Mouse (Mus musculus) midbrain, embryonic 16.5 days (tissue): ENCODE measurements at regions not wholly inside any gene's neighbourhood (a gene's known extent, or its start where the extent isn't known, plus 50 kb on each side); places are given as distances from the start of the nearest gene placed in this dataset.

ENCODE experiments used
- ATAC-seq: fragments of 200-750 bp; cut with Nextera tagmentation; 2 replicates; pipeline ENCODE4 v1.8.0; 2017; ENCODE audit warnings: moderate TSS enrichment
- H3K27ac ChIP-seq: fragments of 300-500 bp; sonication (generic); 2 replicates; pipeline ENCODE4 v1.5.1; 2014; ENCODE audit warnings: mild to moderate bottlenecking, low read length, mixed read lengths
- H3K27me3 ChIP-seq: fragments of 300-500 bp; sonication (generic); 2 replicates; pipeline ENCODE4 v1.6.1; 2014; ENCODE audit warnings: low read depth, low read length, mixed read lengths; ENCODE audit not compliant: control insufficient read depth, insufficient read depth
- H3K36me3 ChIP-seq: fragments of 300-500 bp; sonication (generic); 2 replicates; pipeline ENCODE4 v1.6.1; 2014; ENCODE audit warnings: mild to moderate bottlenecking, low read length, moderate library complexity, mixed read lengths; ENCODE audit not compliant: control insufficient read depth, insufficient read depth
- H3K4me1 ChIP-seq: fragments of 300-500 bp; sonication (generic); 2 replicates; pipeline ENCODE4 v1.6.1; 2014; ENCODE audit warnings: mild to moderate bottlenecking, low read length, mixed read lengths; ENCODE audit not compliant: control insufficient read depth, insufficient read depth
- H3K4me2 ChIP-seq: fragments of 300-500 bp; sonication (generic); 2 replicates; pipeline ENCODE4 v1.6.1; 2014; ENCODE audit warnings: mild to moderate bottlenecking, low read length, mixed read lengths
- H3K4me3 ChIP-seq: fragments of 300-500 bp; sonication (generic); 2 replicates; pipeline ENCODE4 v1.5.1; 2014; ENCODE audit warnings: low read depth, mild to moderate bottlenecking, low read length, moderate library complexity, mixed read lengths
- H3K9ac ChIP-seq: fragments of 300-500 bp; sonication (generic); 2 replicates; pipeline ENCODE4 v1.6.1; 2014; ENCODE audit warnings: low read depth, low read length, mixed read lengths
- H3K9me3 ChIP-seq: fragments of 300-500 bp; sonication (generic); replicated peaks from 2 replicates; pipeline ENCODE4 v1.6.1; 2014; ENCODE audit warnings: mild to moderate bottlenecking, low read length, mixed read lengths; ENCODE audit not compliant: control insufficient read depth, poor library complexity, severe bottlenecking
- WGBS: fragments of 180-500 bp; shearing (Covaris S2); extraction: QIAGEN DNeasy Blood & Tissue Kit; methylation state at CpG from one replicate; pipeline ENCODE4 v1.1.7; 2014; 5-methylcytosine and 5-hydroxymethylcytosine counted together

DNA sequence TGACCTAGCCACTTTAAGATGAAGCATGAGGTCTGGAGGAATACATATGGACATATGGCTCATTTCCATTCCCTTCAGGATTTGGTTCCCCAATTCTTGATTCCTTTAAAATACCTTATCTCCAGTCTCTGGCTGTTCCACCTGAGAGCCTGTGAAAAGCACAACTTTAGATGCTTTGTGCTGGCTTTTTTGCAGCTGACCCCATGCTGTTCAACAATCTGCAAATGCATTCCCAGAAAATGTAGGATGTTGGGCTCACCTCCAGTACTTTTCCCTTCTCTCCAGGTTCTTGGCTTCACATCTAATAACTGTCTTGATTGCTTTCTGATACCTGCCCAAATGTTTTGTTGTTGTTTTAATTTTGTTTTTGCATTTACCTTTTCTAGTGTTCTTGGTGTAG lies 498.0 kb upstream of the Mon1b start:
- H3K4me3 ChIP-seq = no peak overlapping the region
- no peaks in the 10 kb centered on the region for H3K27me3 ChIP-seq
- H3K27ac ChIP-seq = no peak overlapping the region
- no peak overlapping the region for H3K4me2 ChIP-seq
- H3K36me3 ChIP-seq = no peaks in the 10 kb centered on the region
- H3K9ac ChIP-seq = no peak overlapping the region
- no peaks in the 10 kb centered on the region for H3K9me3 ChIP-seq
- no peak for ATAC-seq
- no peaks in the 10 kb centered on the region for H3K4me1 ChIP-seq

DNA sequence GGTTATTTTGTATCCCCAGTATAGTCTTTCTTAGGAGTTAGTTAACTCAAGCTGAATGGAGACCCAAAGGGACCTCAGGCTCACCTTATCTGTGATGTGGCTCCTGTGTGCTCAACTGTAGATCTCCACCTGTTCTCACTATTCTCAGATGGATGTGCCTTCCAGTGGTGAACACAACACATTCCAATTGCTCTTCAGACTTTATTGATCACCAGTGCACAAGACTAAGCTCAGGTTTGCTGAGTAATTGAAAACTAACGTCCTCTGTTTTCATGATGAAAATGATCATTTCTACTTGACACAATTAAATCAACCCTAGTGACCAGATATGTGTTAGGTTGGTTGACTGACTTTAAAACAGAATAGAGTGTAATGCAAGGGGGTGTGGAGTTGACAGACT lies 495.4 kb upstream of the Mon1b start:
- H3K27me3 ChIP-seq = no peaks in the 10 kb centered on the region
- WGBS = 88% methylated on average over 1 of the region's 1 CpGs
- no peaks in the 10 kb centered on the region for H3K36me3 ChIP-seq
- H3K4me3 ChIP-seq = no peak overlapping the region
- H3K4me1 ChIP-seq = no peaks in the 10 kb centered on the region
- H3K4me2 ChIP-seq = no peak overlapping the region
- no peak for ATAC-seq
- H3K9ac ChIP-seq = no peak overlapping the region
- H3K9me3 ChIP-seq = no peaks in the 10 kb centered on the region; the same call in 1 of the 2 replicates
- no peak overlapping the region for H3K27ac ChIP-seq

DNA sequence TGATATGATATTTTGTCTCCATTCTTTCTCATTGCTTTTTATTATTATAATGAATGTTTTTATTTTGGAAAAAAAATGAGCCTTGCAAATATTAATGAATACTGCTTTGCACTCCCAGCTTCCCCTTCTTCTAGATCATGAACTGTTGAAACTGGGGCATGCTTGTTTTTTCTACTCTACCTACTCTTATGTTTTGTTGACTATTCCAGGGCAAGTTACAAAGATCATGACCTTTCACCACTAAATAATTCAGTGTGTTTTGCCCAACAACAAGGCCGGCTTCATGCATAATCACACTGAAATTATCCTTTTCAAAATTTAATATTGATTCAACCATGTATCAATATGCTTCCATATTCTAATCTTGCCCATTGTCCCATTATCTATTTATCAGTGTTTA lies 494.3 kb upstream of the Mon1b start:
- Histone ChIP-seq H3K27me3 (no peaks in the 10 kb centered on the region), H3K9ac (no peak overlapping the region), H3K4me3 (no peak overlapping the region), H3K27ac (no peak overlapping the region), H3K36me3 (no peaks in the 10 kb centered on the region), H3K4me1 (no peaks in the 10 kb centered on the region), H3K4me2 (no peak overlapping the region), H3K9me3 (no peaks in the 10 kb centered on the region; the same call in 1 of the 2 replicates)
- WGBS = 100% methylated on average over 1 of the region's 1 CpGs
- ATAC-seq = no peak

DNA sequence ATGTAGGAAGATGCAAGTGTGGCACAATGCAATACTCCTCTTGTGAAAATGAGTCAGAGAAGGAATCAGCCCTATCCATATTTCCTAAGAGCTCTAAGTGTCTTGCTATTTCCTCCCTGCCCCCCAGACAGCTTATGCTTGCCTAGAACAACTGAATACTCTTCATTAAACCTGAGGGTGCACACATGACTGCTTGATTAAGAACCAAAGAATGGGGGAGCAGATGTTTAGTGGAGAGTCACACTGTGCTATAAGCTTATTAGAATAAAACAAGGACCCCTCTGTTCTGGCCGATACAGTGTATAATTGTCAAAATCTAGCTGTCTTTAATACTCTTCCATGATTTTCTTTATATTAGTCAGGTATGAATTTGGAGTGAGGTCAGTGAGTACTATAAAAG lies 458.8 kb upstream of the Mon1b start:
- Histone ChIP-seq H3K36me3 (no peaks in the 10 kb centered on the region), H3K27me3 (no peaks in the 10 kb centered on the region), H3K4me2 (no peak overlapping the region), H3K27ac (no peak overlapping the region), H3K9ac (no peak overlapping the region), H3K9me3 (no peaks in the 10 kb centered on the region), H3K4me1 (no peaks in the 10 kb centered on the region), H3K4me3 (no peak overlapping the region)
- 17% methylated on average over 1 of the region's 1 CpGs for WGBS
- no peak for ATAC-seq

DNA sequence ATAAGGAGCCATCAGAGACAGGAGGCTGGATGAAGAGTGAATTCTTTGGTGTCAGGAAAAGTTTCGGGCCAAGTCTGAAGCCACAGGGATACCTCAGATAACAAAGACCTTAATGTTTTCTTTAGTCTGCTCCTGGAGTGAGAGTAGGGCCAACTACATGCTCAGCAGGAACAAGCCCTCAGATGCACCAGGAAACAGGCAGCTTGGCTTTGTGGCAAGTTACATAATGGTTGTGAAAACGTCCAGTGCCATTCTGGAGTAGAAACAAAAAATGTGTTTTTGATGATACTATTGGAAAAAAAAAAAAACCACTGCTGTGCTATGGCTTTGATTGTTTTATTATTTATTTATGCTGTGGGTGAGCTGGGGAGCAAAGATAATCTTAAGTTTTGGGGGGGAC lies 452.2 kb upstream of the Mon1b start:
- Histone ChIP-seq H3K36me3 (no peaks in the 10 kb centered on the region), H3K27me3 (no peaks in the 10 kb centered on the region), H3K4me3 (no peak overlapping the region), H3K27ac (no peak overlapping the region), H3K4me1 (no peaks in the 10 kb centered on the region), H3K9ac (no peak overlapping the region), H3K4me2 (no peak overlapping the region), H3K9me3 (no peaks in the 10 kb centered on the region)
- ATAC-seq = no peak
- WGBS = 17% methylated on average over 2 of the region's 2 CpGs

DNA sequence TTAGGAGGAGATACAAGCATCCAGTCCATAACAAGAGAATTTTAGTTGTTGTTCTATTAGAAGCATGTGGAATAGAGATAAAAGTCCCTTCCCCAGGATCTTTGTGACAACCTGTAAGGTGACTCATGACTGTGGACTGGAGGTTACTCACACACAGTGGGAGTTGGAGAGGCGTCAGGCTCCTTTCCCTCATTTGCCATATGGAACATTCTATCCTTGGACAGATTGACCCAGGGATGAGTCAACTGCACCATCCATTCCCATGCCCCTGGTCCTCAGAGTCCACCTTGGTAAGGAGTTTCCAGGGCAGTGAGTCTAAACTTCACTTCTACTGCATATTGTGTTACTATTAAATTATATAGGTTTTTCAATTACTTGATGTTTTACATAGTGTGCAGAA lies 444.9 kb upstream of the Mon1b start:
- no peak overlapping the region for H3K27ac ChIP-seq
- no peaks in the 10 kb centered on the region for H3K9me3 ChIP-seq
- H3K36me3 ChIP-seq = no peaks in the 10 kb centered on the region
- no peak for ATAC-seq
- H3K9ac ChIP-seq = no peak overlapping the region
- 95% methylated on average over 1 of the region's 1 CpGs for WGBS
- no peak overlapping the region for H3K4me3 ChIP-seq
- no peaks in the 10 kb centered on the region for H3K27me3 ChIP-seq
- H3K4me1 ChIP-seq = no peaks in the 10 kb centered on the region
- no peak overlapping the region for H3K4me2 ChIP-seq

DNA sequence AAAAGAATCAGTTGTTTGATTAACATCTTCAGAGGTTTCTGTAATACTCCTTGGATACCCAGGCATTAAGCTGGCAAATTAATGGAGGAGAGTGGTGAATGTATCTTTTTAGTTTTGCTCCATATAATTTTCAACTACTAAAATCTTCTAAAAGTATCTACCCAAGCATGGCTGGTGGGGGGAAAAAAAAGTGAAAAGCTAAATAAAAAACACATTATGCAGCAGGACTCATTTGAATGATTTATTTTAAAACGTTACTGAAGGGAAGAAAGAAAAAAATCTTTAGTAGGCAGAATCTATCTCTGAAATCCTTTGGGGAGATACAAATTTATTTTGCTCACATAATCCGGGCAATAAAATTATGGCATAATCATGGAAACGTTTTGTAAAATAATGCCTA lies 443.9 kb upstream of the Mon1b start:
- Histone ChIP-seq H3K27ac (no peak overlapping the region), H3K27me3 (no peaks in the 10 kb centered on the region), H3K4me1 (no peaks in the 10 kb centered on the region), H3K36me3 (no peaks in the 10 kb centered on the region), H3K9ac (no peak overlapping the region), H3K9me3 (no peaks in the 10 kb centered on the region), H3K4me2 (no peak overlapping the region), H3K4me3 (no peak overlapping the region)
- WGBS = 64% methylated on average over 3 of the region's 3 CpGs
- ATAC-seq = no peak
